Comparison of ENCODE assay signal across 23 mouse cellular contexts in the genomic region with DNA sequence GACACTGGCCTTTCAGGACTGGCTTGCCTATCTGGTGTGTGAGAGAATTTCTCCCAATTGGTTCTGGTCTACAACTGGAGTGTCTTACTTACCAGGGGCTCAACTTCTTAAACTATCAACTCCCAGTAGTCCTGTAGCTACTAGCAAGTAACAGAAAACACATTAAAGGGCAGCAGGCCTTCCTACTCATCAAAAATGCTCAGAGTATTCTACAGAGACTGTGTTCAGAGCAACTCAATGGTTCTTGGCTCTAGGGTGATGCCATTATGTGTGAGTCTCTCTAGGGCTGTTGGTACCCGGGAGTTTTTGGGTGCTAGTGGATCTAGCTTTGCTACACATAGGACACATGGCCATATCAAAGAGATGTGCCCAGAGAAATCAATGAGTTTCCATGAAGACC. TPM values are rescaled to one million over a fixed set of nuclear protein-coding genes. Genes with fewer than 3 reads are reported as not detected.
DNase-seq lines count a peak whose midpoint lies in the region; ATAC-seq lines count a peak whose summit lies in the region.
"Had no signal": no experiment of that assay in that cellular context is flagged by ENCODE, and none has a peak within 500 bp of the region (broad histone marks: within the 10 kb centered on the region; RNA-seq: fewer than 3 reads in every experiment).

No protein-coding gene starts in this region.

- peak overlapping the region; percentile 72 for H3K4me3 ChIP-seq in forebrain, embryonic 15.5 days
- H3K4me3 ChIP-seq: heart, embryonic 12.5 days had no signal

- no peaks in the 10 kb centered on the region for H3K27me3 ChIP-seq in forebrain, embryonic 15.5 days

- H3K4me2 ChIP-seq in forebrain, embryonic 15.5 days (replicated peaks), result peak overlapping the region; percentile 46
- H3K4me2 ChIP-seq: heart, embryonic 12.5 days had no signal

- peak overlapping the region; percentile 97 for H3K9ac ChIP-seq in forebrain, embryonic 15.5 days (replicated peaks)
- H3K9ac ChIP-seq: heart, embryonic 12.5 days had no signal

- no peaks in the 10 kb centered on the region for H3K9me3 ChIP-seq in forebrain, embryonic 15.5 days
- H3K9me3 ChIP-seq: heart, embryonic 12.5 days had no signal

- no peak for ATAC-seq in forebrain, embryonic 15.5 days (replicated peaks)
- ATAC-seq: CD4-positive, CD25-positive, alpha-beta regulatory T cell, adult 4 months; hindbrain, embryonic 16.5 days had no signal

- WGBS in forebrain, embryonic 15.5 days, result 3% methylated on average over 1 of the region's 1 CpGs

- DNase-seq in embryo, embryonic 10.5 days (ENCODE audit: low spot score), result peak; percentile 43
- DNase-seq in embryo, embryonic 10 days (ENCODE audit: low spot score), result no peak
- peak; percentile 9 to 18 for DNase-seq in left cerebral cortex, postnatal 14 days (ENCODE audit: low spot score in 2 of 2)
- DNase-seq in left cerebral cortex, postnatal 4 days, result no peak
- DNase-seq in embryo, embryonic 9.5 days (ENCODE audit: extremely low spot score), result peak; percentile 13
- DNase-seq in retina, postnatal 1 day, result no peak
- no peak for DNase-seq in thymus, postnatal 25 days
- DNase-seq: kidney, adult 9 months; lung, adult 18-20 months; thymus, postnatal 14 days had no signal

- peak overlapping the region; percentile 100 for H3K27ac ChIP-seq in forebrain, embryonic 15.5 days (replicated peaks)

- H3K4me1 ChIP-seq in forebrain, embryonic 15.5 days, result peaks cover 18% of the 10 kb centered on the region

- intact Hi-C loops in left cerebral cortex, postnatal 14 days (cut with DNase I), result loop anchor here (10.0 kb wide), 2 partner anchors 706 to 1966 kb away; partner anchors contain the start of gene G2e3
- intact Hi-C loops in left cerebral cortex, postnatal 4 days (cut with DNase I), result loop anchor here (5.0 to 10.0 kb wide), 5 partner anchors 733 to 1986 kb away; no protein-coding TSS in a partner anchor

- no peaks in the 10 kb centered on the region for H3K36me3 ChIP-seq in forebrain, embryonic 15.5 days
- H3K36me3 ChIP-seq: G1E; heart, embryonic 12.5 days had no signal

RNA-seq across cellular contexts. Expression of gene Foxg1, which starts 3.5 kb away (rescaled TPM):
- 100 to 1,000 TPM; 102 to 128 TPM for total RNA-seq in left cerebral cortex, postnatal 14 days (2021)
- total RNA-seq in left cerebral cortex, postnatal 4 days (2021), result 100 to 1,000 TPM; 247 to 249 TPM
- polyA plus RNA-seq in forebrain, embryonic 15.5 days (2015; fragmentation: Nextera tagmentation; extraction: Ambion mirVana), result 110 and 111 TPM in 2 replicates
- total RNA-seq: adrenal gland, adult 18-20 months; gastrocnemius, adult 18-20 months; granulocyte monocyte progenitor cell, adult 5-6 weeks; heart, postnatal 25 days; liver, adult 2 months had no signal
- polyA plus RNA-seq: CD4-positive, CD25-positive, alpha-beta regulatory T cell, adult 4 months; G1E; hindbrain, embryonic 16.5 days; liver, adult 2 months; spleen, adult 2 months had no signal

RNA-seq across cellular contexts. Expression of gene Gm43517, which starts 6.1 kb away (rescaled TPM):
- 1 to 10 TPM; 7.5 to 7.8 TPM for total RNA-seq in left cerebral cortex, postnatal 14 days (2021)
- 10 to 100 TPM; 21.5 to 23.5 TPM for total RNA-seq in left cerebral cortex, postnatal 4 days (2021)
- polyA plus RNA-seq in forebrain, embryonic 15.5 days (2015; fragmentation: Nextera tagmentation; extraction: Ambion mirVana), result 2.8 and 3.0 TPM in 2 replicates
- total RNA-seq: adrenal gland, adult 18-20 months; gastrocnemius, adult 18-20 months; granulocyte monocyte progenitor cell, adult 5-6 weeks; heart, postnatal 25 days; liver, adult 2 months had no signal
- polyA plus RNA-seq: CD4-positive, CD25-positive, alpha-beta regulatory T cell, adult 4 months; embryonic facial prominence, embryonic 14.5 days; G1E; heart, embryonic 12.5 days; hindbrain, embryonic 16.5 days; liver, adult 2 months; spleen, adult 2 months; stomach, embryonic 16.5 days had no signal

Comparison
In these comparisons a context has a peak if more than half of its experiments do, and no peak if none do; other contexts are left out.
1. DNase-seq: peak in embryo, embryonic 10.5 days (single experiment), left cerebral cortex, postnatal 14 days (2 of 2) and embryo, embryonic 9.5 days (single experiment); none in embryo, embryonic 10 days (single experiment), left cerebral cortex, postnatal 4 days (single experiment), retina, postnatal 1 day (single experiment) and thymus, postnatal 25 days (single experiment).